Mouse (Mus musculus) MEL (cell line): Measurements from ENCODE around the gene Phlda2. TPM values are rescaled to one million over a fixed set of nuclear protein-coding genes. Genes with fewer than 3 reads are reported as not detected.

Source experiments
- DNase-seq: peaks from one replicate; pipeline ENCODE4 v3.0.0; 2011; ENCODE audit warnings: low read depth, low spot score
- H3K27ac ChIP-seq: 2 replicates; pipeline ENCODE4 v1.5.1; 2012; ENCODE audit warnings: low read depth, mild to moderate bottlenecking, control low read depth, low read length, moderate library complexity; ENCODE audit not compliant: control insufficient read depth
- H3K27me3 ChIP-seq, 2 experiments: fragments of 150-350 bp in 1 of 2; sonication (generic) in 1 of 2; 2 replicates each; pipeline ENCODE4 v1.6.1; 2012; ENCODE audit warnings: low read length in 2 of 2, mild to moderate bottlenecking in 2 of 2, improper control_type of control experiment in 1 of 2, moderate library complexity in 1 of 2; ENCODE audit not compliant: insufficient read depth in 2 of 2, control insufficient read depth in 1 of 2
- H3K36me3 ChIP-seq, 2 experiments: 2 replicates each; pipeline ENCODE4 v1.6.1; 2012 to 2014; ENCODE audit warnings: low read length in 2 of 2, improper control_type of control experiment in 1 of 2, inconsistent platforms in 1 of 2, mild to moderate bottlenecking in 1 of 2; ENCODE audit not compliant: insufficient read depth in 2 of 2, control insufficient read depth in 1 of 2
- H3K4me1 ChIP-seq, 2 experiments: fragments of 150-350 bp in 1 of 2; sonication (generic) in 1 of 2; 2 replicates each; pipeline ENCODE4 v1.6.1; 2012; ENCODE audit warnings: low read length in 2 of 2, improper control_type of control experiment in 1 of 2, mild to moderate bottlenecking in 1 of 2; ENCODE audit not compliant: insufficient read depth in 2 of 2, control insufficient read depth in 1 of 2
- H3K4me3 ChIP-seq, 2 experiments: fragments of 150-350 bp in 1 of 2; sonication (generic) in 1 of 2; 2 replicates each; pipeline ENCODE4 v1.5.1; 2012; ENCODE audit warnings: low read depth in 2 of 2, low read length in 2 of 2, mild to moderate bottlenecking in 2 of 2, moderate library complexity in 2 of 2, control low read depth in 1 of 2, improper control_type of control experiment in 1 of 2; ENCODE audit not compliant: control insufficient read depth in 1 of 2, insufficient read depth in 1 of 2
- H3K79me2 ChIP-seq: 2 replicates; pipeline ENCODE4 v1.6.1; 2012; ENCODE audit warnings: mild to moderate bottlenecking, low read length, moderate library complexity; ENCODE audit not compliant: control insufficient read depth, poor library complexity, insufficient read depth
- H3K9ac ChIP-seq: 2 replicates; pipeline ENCODE4 v1.6.1; 2012; ENCODE audit warnings: low read depth, mild to moderate bottlenecking, control low read depth, low read length, moderate library complexity; ENCODE audit not compliant: control insufficient read depth, poor library complexity, severe bottlenecking
- H3K9me3 ChIP-seq: fragments of 150-350 bp; sonication (generic); replicated peaks from 2 replicates; pipeline ENCODE4 v1.6.1; 2012; ENCODE audit warnings: mild to moderate bottlenecking, low read length, improper control_type of control experiment, moderate library complexity; ENCODE audit not compliant: insufficient read depth
- CHD1 ChIP-seq: IDR thresholded peaks from 2 replicates; pipeline ENCODE4 v1.6.1; 2012; ENCODE audit warnings: low read depth, mild to moderate bottlenecking, inconsistent platforms, low read length, improper control_type of control experiment
- CHD2 ChIP-seq: IDR thresholded peaks from 2 replicates; pipeline ENCODE4 v1.6.1; 2011; ENCODE audit warnings: low read length, improper control_type of control experiment
- CTCF ChIP-seq, 3 experiments: IDR thresholded peaks in 2 of 3; conservative IDR thresholded peaks in 1 of 3; 2 replicates each; pipeline ENCODE4 v1.5.1; 2011 to 2012; ENCODE audit warnings: low read length in 3 of 3, low read depth in 2 of 3, mild to moderate bottlenecking in 2 of 3, improper control_type of control experiment in 1 of 3, inconsistent platforms in 1 of 3, mixed read lengths in 1 of 3, moderate library complexity in 1 of 3; ENCODE audit not compliant: control insufficient read depth in 1 of 3, insufficient read depth in 1 of 3, poor library complexity in 1 of 3, severe bottlenecking in 1 of 3
- E2F4 ChIP-seq: IDR thresholded peaks from 2 replicates; pipeline ENCODE4 v1.6.1; 2011; ENCODE audit warnings: low read depth, low read length, improper control_type of control experiment, borderline replicate concordance
- ELF1 ChIP-seq: IDR thresholded peaks from 2 replicates; pipeline ENCODE4 v1.6.1; 2014; ENCODE audit warnings: low read depth, mild to moderate bottlenecking, inconsistent platforms, low read length, improper control_type of control experiment, moderate library complexity
- EP300 ChIP-seq, 2 experiments: IDR thresholded peaks; 2 replicates each; pipeline ENCODE4 v1.6.1; 2011; ENCODE audit warnings: improper control_type of control experiment in 2 of 2, low read length in 2 of 2, low read depth in 1 of 2, mild to moderate bottlenecking in 1 of 2
- ETS1 ChIP-seq: IDR thresholded peaks from 2 replicates; pipeline ENCODE4 v1.6.1; 2012; ENCODE audit warnings: low read depth, mild to moderate bottlenecking, inconsistent platforms, low read length, improper control_type of control experiment, moderate library complexity
- GABPA ChIP-seq: IDR thresholded peaks from 2 replicates; pipeline ENCODE4 v1.6.1; 2012; ENCODE audit warnings: low read depth, mild to moderate bottlenecking, inconsistent platforms, low read length, improper control_type of control experiment, moderate library complexity
- GATA1 ChIP-seq: IDR thresholded peaks from 2 replicates; pipeline ENCODE4 v1.6.1; 2011; ENCODE audit warnings: low read depth, low read length, improper control_type of control experiment
- HCFC1 ChIP-seq: IDR thresholded peaks from 2 replicates; pipeline ENCODE4 v1.6.1; 2012; ENCODE audit warnings: low read depth, mild to moderate bottlenecking, inconsistent platforms, low read length, improper control_type of control experiment, moderate library complexity
- JUND ChIP-seq: IDR thresholded peaks from 2 replicates; pipeline ENCODE4 v1.6.1; 2011; ENCODE audit warnings: low read depth, mild to moderate bottlenecking, improper control_type of control experiment, low read length
- KAT2A ChIP-seq: conservative IDR thresholded peaks from 2 replicates; pipeline ENCODE4 v1.6.1; 2012; ENCODE audit warnings: low read depth, low read length, improper control_type of control experiment, inconsistent platforms
- MAX ChIP-seq: IDR thresholded peaks from 2 replicates; pipeline ENCODE4 v1.6.1; 2011; ENCODE audit warnings: low read length, improper control_type of control experiment
- MAZ ChIP-seq: IDR thresholded peaks from 2 replicates; pipeline ENCODE4 v1.6.1; 2012; ENCODE audit warnings: low read depth, mild to moderate bottlenecking, inconsistent platforms, low read length, improper control_type of control experiment
- MEF2A ChIP-seq: IDR thresholded peaks from 2 replicates; pipeline ENCODE4 v1.6.1; 2014; ENCODE audit warnings: low read depth, mild to moderate bottlenecking, inconsistent platforms, low read length, improper control_type of control experiment; ENCODE audit not compliant: poor library complexity, insufficient replicate concordance, severe bottlenecking; ENCODE audit errors: extremely low read depth
- MXI1 ChIP-seq: IDR thresholded peaks from 2 replicates; pipeline ENCODE4 v1.6.1; 2011; ENCODE audit warnings: mild to moderate bottlenecking, low read depth, low read length, improper control_type of control experiment
- MYC ChIP-seq: IDR thresholded peaks from 2 replicates; pipeline ENCODE4 v1.6.1; 2011; ENCODE audit warnings: low read depth, mild to moderate bottlenecking, low read length, improper control_type of control experiment, moderate library complexity
- NELFE ChIP-seq: IDR thresholded peaks from 2 replicates; pipeline ENCODE4 v1.6.1; 2011; ENCODE audit warnings: low read depth, low read length, improper control_type of control experiment
- NRF1 ChIP-seq: IDR thresholded peaks from 2 replicates; pipeline ENCODE4 v1.6.1; 2014; ENCODE audit warnings: low read depth, mild to moderate bottlenecking, inconsistent platforms, low read length, improper control_type of control experiment, moderate library complexity; ENCODE audit not compliant: poor library complexity, insufficient read depth, severe bottlenecking
- POLR2A ChIP-seq, 2 experiments: IDR thresholded peaks; 2 replicates each; pipeline ENCODE4 v1.6.1; 2011 to 2012; ENCODE audit warnings: low read length in 2 of 2, mild to moderate bottlenecking in 2 of 2, control low read depth in 1 of 2, improper control_type of control experiment in 1 of 2, low read depth in 1 of 2, moderate library complexity in 1 of 2; ENCODE audit not compliant: control insufficient read depth in 1 of 2, insufficient read depth in 1 of 2, poor library complexity in 1 of 2
- POLR2AphosphoS2 ChIP-seq: IDR thresholded peaks from 2 replicates; pipeline ENCODE4 v1.6.1; 2011; ENCODE audit warnings: low read length, improper control_type of control experiment
- POLR2AphosphoS5 ChIP-seq: IDR thresholded peaks from 2 replicates; pipeline ENCODE4 v1.6.1; 2012; ENCODE audit warnings: low read depth, borderline replicate concordance, mild to moderate bottlenecking, inconsistent platforms, low read length, moderate library complexity, mixed read lengths
- RAD21 ChIP-seq: IDR thresholded peaks from 2 replicates; pipeline ENCODE4 v1.6.1; 2011; ENCODE audit warnings: mild to moderate bottlenecking, low read depth, low read length, improper control_type of control experiment
- RCOR1 ChIP-seq: IDR thresholded peaks from 2 replicates; pipeline ENCODE4 v1.6.1; 2012; ENCODE audit warnings: low read depth, mild to moderate bottlenecking, inconsistent platforms, low read length, improper control_type of control experiment
- SIN3A ChIP-seq: IDR thresholded peaks from 2 replicates; pipeline ENCODE4 v1.6.1; 2012; ENCODE audit warnings: low read length, improper control_type of control experiment, inconsistent platforms
- SMC3 ChIP-seq: IDR thresholded peaks from 2 replicates; pipeline ENCODE4 v1.6.1; 2011; ENCODE audit warnings: low read depth, low read length, improper control_type of control experiment
- TAL1 ChIP-seq: IDR thresholded peaks from 2 replicates; pipeline ENCODE4 v1.6.1; 2012; ENCODE audit warnings: mild to moderate bottlenecking, inconsistent platforms, low read length, moderate library complexity, mixed read lengths
- TBP ChIP-seq: IDR thresholded peaks from 2 replicates; pipeline ENCODE4 v1.8.0; 2011; ENCODE audit warnings: low read depth, low read length, improper control_type of control experiment
- TCF12 ChIP-seq: IDR thresholded peaks from 2 replicates; pipeline ENCODE4 v1.6.1; 2014; ENCODE audit warnings: low read depth, mild to moderate bottlenecking, inconsistent platforms, low read length, improper control_type of control experiment, moderate library complexity
- UBTF ChIP-seq: IDR thresholded peaks from 2 replicates; pipeline ENCODE4 v1.6.1; 2012; ENCODE audit warnings: low read depth, mild to moderate bottlenecking, inconsistent platforms, low read length, improper control_type of control experiment, moderate library complexity, borderline replicate concordance; ENCODE audit not compliant: insufficient read depth
- USF1 ChIP-seq: IDR thresholded peaks from 2 replicates; pipeline ENCODE4 v1.6.1; 2014; ENCODE audit warnings: low read depth, mild to moderate bottlenecking, inconsistent platforms, low read length, improper control_type of control experiment, moderate library complexity
- USF2 ChIP-seq, 2 experiments: IDR thresholded peaks; 2 replicates each; pipeline ENCODE4 v1.6.1; 2011 to 2012; ENCODE audit warnings: improper control_type of control experiment in 2 of 2, low read length in 2 of 2, borderline replicate concordance in 1 of 2, inconsistent platforms in 1 of 2, low read depth in 1 of 2, mild to moderate bottlenecking in 1 of 2; ENCODE audit not compliant: insufficient read depth in 1 of 2
- ZC3H11A ChIP-seq: IDR thresholded peaks from 2 replicates; pipeline ENCODE4 v1.6.1; 2012; ENCODE audit warnings: low read depth, mild to moderate bottlenecking, inconsistent platforms, low read length, improper control_type of control experiment
- ZKSCAN1 ChIP-seq: IDR thresholded peaks from 2 replicates; pipeline ENCODE4 v1.6.1; 2012; ENCODE audit warnings: low read depth, mild to moderate bottlenecking, inconsistent platforms, low read length, improper control_type of control experiment, moderate library complexity
- ZMIZ1 ChIP-seq: IDR thresholded peaks from 2 replicates; pipeline ENCODE4 v1.6.1; 2012; ENCODE audit warnings: low read depth, mild to moderate bottlenecking, inconsistent platforms, low read length, improper control_type of control experiment, moderate library complexity
- ZNF384 ChIP-seq: IDR thresholded peaks from 2 replicates; pipeline ENCODE4 v1.6.1; 2012; ENCODE audit warnings: low read depth, mild to moderate bottlenecking, inconsistent platforms, low read length, improper control_type of control experiment
- polyA plus RNA-seq, 2 experiments: library from polyadenylated mRNA; stranded (reverse) in 1 of 2; unstranded in 1 of 2; fragments of >175 nt in 1 of 2; fragments of >200 nt in 1 of 2; gene quantifications; 2 replicates each; pipeline versions ENCODE4 v1.2.1 to v1.2.4; 2012; ENCODE audit warnings: low replicate concordance in 2 of 2, low read depth in 1 of 2; ENCODE audit not compliant: insufficient read length in 2 of 2, insufficient read depth in 1 of 2, missing spikeins in 1 of 2
- total RNA-seq: library from RNA; depleted of rRNA; stranded (reverse); fragments of 300-350 nt; gene quantifications from 2 replicates; pipeline ENCODE4 v1.2.3, GENCODE M21; 2012

Phlda2 gene
- total and polyA plus RNA-seq, 3 experiments: 152 to 253 TPM; not detected in 1

GRCm38 (mm10) chr7:143464811-143465560 is 38.0 kb downstream of the Phlda2 start:
- no peaks in the 10 kb centered on the region for H3K27me3 ChIP-seq
- TF ChIP-seq KAT2A (no peak), TCF12 (no peak), SIN3A (no peak; the same call in 1 of the 2 replicates), TBP (no peak; the same call in 1 of the 2 replicates), MAZ (peak; percentile 68), JUND (no peak), CHD2 (no peak), UBTF (0 out of 2 replicates have a peak, but pooled peaks have one; percentile 46), CHD1 (no peak), USF2 (IDR thresholded peaks at IDR 0.05; ENCODE audit: borderline replicate concordance in 1 of 2, insufficient read depth in 1 of 2, low read depth in 1 of 2, low read length in 2 of 2) (no peak), POLR2A (IDR thresholded peaks at IDR 0.05; ENCODE audit: control insufficient read depth in 1 of 2, insufficient read depth in 1 of 2, low read depth in 1 of 2, low read length in 2 of 2, poor library complexity in 1 of 2) (peak; percentile 60 to 73; a peak in 2 of 4 replicates), MXI1 (peak; percentile 92; the same call in 1 of the 2 replicates), MAX (peak; percentile 91), ETS1 (peak; percentile 5; the same call in 1 of the 2 replicates), RCOR1 (no peak), CTCF (IDR thresholded peaks at IDR 0.05 in 2 of 3, conservative IDR thresholded peaks at IDR 0.05 in 1 of 3; ENCODE audit: control insufficient read depth in 1 of 3, insufficient read depth in 1 of 3, low read depth in 2 of 3, low read length in 3 of 3, poor library complexity in 1 of 3, severe bottlenecking in 1 of 3) (no peak), ZKSCAN1 (no peak), SMC3 (peak; percentile 9; the same call in 1 of the 2 replicates), GATA1 (no peak), GABPA (no peak), USF1 (peak; percentile 57; the same call in 1 of the 2 replicates), EP300 (IDR thresholded peaks at IDR 0.05; ENCODE audit: low read depth in 1 of 2, low read length in 2 of 2) (no peak), HCFC1 (0 out of 2 replicates have a peak, but pooled peaks have one; percentile 9), NRF1 (no peak), ZMIZ1 (no peak), RAD21 (no peak), MEF2A (no peak), MYC (peak; percentile 88), TAL1 (no peak), ZNF384 (no peak), ELF1 (no peak), POLR2AphosphoS2 (no peak), NELFE (peak; percentile 58), ZC3H11A (no peak), E2F4 (peak; percentile 82; the same call in 1 of the 2 replicates), POLR2AphosphoS5 (no peak)

More at GRCm38 (mm10) chr7:143464811-143465560, 38.0 kb downstream of the Phlda2 start:
- peak overlapping the region; percentile 81 for H3K27ac ChIP-seq
- H3K9me3 ChIP-seq: no peaks in the 10 kb centered on the region
- peaks cover 3 to 30% of the 10 kb centered on the region in 2 experiments for H3K4me1 ChIP-seq
- H3K9ac ChIP-seq: peak overlapping the region; percentile 89
- peak; percentile 89 for DNase-seq
- peaks cover 8% of the 10 kb centered on the region; the same call in 1 of the 2 replicates for H3K79me2 ChIP-seq
- peaks cover 0 to 16% of the 10 kb centered on the region in 2 experiments; a peak in 2 of 4 replicates for H3K36me3 ChIP-seq
- peak overlapping the region; percentile 66 to 77 for H3K4me3 ChIP-seq
